Mouse (Mus musculus) lung, postnatal 25 days (tissue): ENCODE results near the gene Abcd1.
"Not testable (repeated sequence)": the region's sequence is repeated elsewhere in the genome, so short reads cannot be mapped to it uniquely, and the experiment has no call there.

Source experiments
- DNase-seq: peaks from one replicate; pipeline ENCODE4 v3.0.0; 2022; ENCODE audit warnings: low spot score

The Abcd1 gene

GRCm38 (mm10) chrX:73716109-73716661, at the start of gene Abcd1, which contains the start of gene Bcap31:
Gene Abcd1, plus strand, starts transcription at chrX:73716597.
Gene Bcap31, minus strand, starts transcription at chrX:73716175.
- peak; percentile 95 for DNase-seq

- peak; percentile 38 for DNase-seq
Observed at GRCm38 (mm10) chrX:73672031-73672431, 44.4 kb upstream of the Abcd1 start.

GRCm38 (mm10) chrX:73672879-73673618, 43.3 kb upstream of the Abcd1 start, which contains the start of gene Slc6a8:
Gene Slc6a8, plus strand, starts transcription at chrX:73673150.
- DNase-seq = peak; percentile 60

- no peak for DNase-seq
Observed at GRCm38 (mm10) chrX:73673619-73673967, 42.8 kb upstream of the Abcd1 start.

GRCm38 (mm10) chrX:73673968-73674661, 42.3 kb upstream of the Abcd1 start:
- no peak for DNase-seq

DNA sequence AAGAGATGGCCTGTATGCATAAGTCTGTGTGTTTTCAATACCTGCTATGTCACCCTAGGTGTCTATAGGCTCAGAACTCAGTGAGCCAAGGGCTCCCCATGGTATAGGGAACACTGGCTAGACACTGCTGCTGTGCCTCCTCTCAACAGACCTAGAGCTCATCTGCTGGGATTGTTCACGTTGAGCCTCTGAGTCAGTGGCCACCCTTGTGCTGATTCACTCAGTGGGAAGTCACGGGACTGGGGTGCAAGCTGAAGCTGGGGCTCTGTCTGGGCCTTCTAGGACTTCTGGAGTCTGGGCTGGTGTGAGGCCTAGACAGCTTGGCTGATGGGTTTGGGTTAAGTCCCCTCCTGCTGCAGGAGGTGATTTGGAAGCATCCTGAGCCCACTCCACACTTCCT, 41.2 kb upstream of the Abcd1 start:
- no peak for DNase-seq

DNA sequence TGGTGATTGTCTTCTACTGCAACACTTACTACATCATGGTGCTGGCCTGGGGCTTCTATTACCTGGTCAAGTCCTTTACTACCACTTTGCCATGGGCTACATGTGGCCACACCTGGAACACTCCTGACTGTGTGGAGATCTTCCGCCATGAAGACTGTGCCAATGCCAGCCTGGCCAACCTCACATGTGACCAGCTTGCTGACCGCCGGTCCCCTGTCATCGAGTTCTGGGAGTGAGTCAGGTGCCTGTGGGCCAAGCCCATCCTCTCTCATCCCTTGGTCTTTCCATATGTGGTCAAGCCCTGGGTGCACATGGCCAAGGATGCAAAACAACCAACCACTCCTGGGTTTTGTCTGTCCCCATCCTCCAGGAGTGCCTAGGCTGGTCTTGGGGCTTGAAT, 39.7 kb upstream of the Abcd1 start:
- DNase-seq = no peak

GRCm38 (mm10) chrX:73684156-73684555, 32.2 kb upstream of the Abcd1 start:
- no peak for DNase-seq

- DNase-seq = no peak
Observed at GRCm38 (mm10) chrX:73684978-73685377, 31.4 kb upstream of the Abcd1 start.

DNA sequence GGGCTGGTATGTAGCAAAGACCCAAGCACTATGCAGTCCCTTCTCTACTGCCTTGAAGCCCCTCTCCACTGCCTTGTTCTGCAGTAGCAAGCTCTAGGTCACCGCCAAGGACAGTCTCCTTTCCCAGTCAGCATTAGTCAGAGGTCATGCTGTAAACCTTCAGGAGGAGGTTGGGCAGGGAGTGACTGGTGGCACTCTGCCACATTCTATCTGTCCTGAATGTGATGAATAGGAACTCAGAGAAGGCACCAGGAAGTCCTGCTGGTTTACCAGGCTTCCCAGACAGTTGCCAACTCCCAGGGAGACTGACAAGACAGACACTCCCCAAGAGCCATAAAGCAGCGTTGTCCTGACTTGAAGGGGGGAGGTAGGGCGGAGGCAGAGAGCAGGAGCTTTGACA, 30.8 kb upstream of the Abcd1 start:
- DNase-seq = no peak

DNA sequence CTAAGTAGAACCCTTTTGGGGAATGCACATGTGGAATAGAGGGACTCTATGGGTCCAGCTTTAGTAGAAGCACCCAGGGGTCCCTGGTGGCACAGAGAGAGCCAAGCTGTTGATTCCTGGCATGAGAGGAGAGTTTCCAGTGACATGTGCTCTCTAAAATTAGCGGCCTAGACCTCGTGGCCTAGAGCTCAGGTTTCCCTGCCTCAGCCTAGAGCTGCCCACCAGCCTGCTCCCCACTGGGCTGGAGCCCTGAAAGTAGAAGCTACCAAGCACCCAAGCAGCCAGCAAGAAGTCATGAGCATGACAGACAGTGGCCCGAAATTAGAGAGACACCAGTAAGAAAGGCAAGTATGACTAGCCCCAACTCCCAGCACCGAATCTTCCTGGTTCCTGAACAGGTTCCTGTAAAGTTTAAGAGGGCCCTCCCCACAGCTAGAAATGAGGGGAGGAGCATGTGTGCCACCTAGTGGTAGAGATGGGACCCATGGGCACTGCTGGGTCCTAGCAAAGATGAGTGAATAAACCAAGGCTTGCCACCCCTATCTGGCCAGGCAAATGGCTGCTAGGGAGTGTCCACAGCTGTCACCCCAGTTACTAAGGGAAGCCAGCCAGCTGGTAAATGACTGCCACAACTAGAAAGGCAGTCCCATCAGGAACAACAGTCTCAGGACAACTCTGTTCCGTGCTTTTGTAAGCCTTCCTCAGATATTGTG, 25.3 kb upstream of the Abcd1 start:
- DNase-seq = peak; percentile 68

- no peak for DNase-seq
Observed at GRCm38 (mm10) chrX:73700472-73700871, 15.9 kb upstream of the Abcd1 start.

DNA sequence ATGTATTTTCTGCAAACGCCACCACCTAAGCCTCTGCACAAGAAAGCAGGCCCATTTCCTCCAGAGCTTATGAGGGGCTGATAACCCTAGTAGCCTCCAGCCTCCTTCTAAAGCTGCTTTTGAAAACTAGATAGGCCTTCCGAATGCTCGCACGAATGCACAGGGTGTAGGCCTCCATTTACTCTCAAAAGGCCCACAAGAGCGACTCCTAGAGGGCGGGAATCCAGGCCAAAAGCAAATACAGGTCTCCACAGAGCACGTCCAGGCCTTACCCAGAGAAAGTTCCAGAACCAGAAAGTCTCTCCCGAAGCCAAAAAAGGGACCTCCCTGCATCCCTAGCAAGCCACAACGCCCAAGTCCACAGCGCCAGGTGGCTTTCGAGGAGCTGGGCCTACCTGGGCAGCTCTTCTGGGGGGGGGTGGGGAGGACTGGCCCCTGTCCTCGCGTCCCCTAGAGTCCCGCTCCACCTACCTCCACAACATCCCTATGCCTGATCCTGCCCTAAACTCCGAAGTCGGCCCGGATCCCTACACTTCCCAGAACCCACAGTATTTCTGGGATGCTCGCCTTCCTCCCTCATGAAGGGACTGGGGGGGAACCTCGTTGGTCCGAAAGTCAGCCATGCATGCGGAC, 805 bp upstream of the Abcd1 start:
- peak; percentile 50 for DNase-seq

- no peak for DNase-seq
Observed at GRCm38 (mm10) chrX:73716709-73717545, 530 bp downstream of the Abcd1 start.

DNA sequence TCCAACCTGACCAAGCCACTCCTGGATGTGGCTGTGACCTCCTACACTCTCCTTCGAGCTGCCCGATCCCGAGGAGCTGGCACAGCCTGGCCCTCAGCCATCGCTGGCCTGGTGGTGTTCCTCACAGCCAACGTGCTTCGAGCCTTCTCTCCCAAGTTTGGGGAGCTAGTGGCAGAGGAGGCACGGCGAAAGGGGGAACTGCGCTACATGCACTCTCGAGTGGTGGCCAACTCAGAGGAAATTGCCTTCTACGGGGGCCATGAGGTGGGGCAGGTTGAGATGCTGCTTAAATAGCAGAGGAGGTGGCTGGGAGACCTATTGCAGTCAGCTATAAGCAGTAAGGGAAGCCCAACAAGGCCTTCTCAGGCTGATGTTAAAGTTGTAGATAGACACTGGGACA, 1.3 kb downstream of the Abcd1 start:
- DNase-seq = peak; percentile 28

DNA sequence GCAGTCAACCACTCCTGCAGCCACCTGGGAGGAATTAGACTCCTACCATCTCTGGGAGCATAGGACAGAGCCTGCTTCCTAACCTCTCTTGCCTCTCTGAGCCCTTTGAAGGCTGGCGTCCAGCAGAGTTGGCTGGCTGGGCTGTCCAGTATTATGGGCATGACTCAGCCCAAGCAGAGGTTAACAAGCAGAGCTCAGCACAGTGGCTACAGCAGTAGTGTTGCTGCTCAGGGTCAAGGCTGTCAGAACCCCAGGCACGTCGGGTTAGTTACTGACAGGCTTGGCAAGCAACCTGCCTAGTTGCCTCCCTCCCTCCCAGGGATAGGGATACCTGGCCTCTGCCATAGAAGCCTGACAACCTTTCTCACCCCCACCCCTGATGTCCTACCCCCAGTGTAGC, 1.9 kb downstream of the Abcd1 start:
- DNase-seq = peak; percentile 3

DNA sequence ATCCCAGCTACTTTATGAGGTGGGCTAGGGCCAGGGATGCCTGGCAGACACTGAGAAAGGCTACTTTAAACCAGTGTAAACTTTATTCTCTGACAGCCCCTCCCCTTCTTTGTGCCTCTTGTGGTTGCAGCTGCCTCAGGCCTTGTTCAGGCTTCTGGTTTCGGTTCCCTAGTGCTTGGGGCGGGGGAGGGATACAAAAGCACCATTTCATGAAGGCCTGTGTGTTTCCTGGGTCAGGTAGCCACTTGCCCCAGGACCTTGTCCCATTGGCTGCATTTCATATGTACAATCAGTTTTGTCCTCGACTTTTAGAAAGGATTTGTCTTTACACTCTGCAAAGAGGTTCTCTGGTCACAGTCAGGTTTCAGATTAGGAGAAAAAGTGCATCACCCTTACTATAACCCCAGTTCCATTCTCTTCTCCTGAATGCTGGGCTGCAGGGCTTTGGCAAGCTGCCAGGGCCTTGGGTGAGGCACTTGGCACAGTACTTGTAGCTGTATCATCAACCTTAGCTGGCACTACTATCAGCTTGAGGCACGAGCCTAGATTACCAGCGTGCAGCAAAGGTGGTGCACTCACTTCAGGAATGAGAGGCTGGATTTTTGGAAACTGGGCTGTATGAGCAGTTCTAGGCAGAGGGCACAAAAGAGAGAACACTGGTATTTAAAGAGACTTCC, 2.4 kb downstream of the Abcd1 start:
- peak; percentile 43 for DNase-seq

DNA sequence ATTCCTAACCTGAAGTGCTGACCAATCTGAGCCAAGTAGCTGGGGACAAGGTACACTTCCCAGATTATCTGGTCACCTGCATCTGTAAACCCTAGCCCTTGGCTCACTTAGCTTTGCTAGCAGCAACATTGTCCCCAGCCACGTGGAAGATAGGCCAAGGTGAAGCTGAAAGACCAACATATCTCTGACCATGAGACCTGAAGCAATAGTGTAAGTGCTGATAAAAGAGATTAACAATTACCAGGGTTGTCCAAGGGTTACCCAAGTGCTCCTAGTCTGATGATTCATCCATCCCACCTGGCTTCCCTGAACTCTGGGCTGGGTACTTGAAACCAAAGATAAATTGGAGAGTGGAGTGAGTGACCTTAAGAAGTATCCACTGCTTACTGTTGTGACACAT, 14.5 kb downstream of the Abcd1 start:
- no peak for DNase-seq

GRCm38 (mm10) chrX:73738155-73738554, 21.8 kb downstream of the Abcd1 start:
- DNase-seq = no peak

DNA sequence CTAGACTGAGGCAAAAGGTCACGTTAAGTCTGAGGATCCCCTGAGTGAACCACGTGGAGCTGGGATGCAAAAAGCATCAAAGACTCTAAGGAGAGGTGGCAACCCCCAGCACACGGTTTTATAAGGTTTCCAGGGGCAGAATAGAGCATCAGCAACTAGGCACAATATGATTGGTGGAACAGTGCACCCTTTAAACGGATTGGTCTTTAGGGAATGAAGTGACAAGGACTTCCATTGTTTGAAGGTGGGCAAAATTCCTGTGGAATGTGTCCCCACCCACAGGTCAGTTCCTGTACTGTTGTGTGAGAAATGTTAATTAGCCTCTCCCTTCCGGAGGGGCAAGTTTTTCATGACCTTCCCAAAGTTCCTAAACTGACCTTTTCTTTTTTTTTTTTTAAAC, 22.8 kb downstream of the Abcd1 start:
- no peak for DNase-seq

- DNase-seq = not testable (repeated sequence)
Observed at GRCm38 (mm10) chrX:73739841-73740240, 23.4 kb downstream of the Abcd1 start.
